Mouse (Mus musculus) adrenal gland, postnatal 25 days (tissue): ENCODE data around the gene Tppp3. TPM values are rescaled to one million over a fixed set of nuclear protein-coding genes. Genes with fewer than 3 reads are reported as not detected.

ENCODE experiments used
- DNase-seq: peaks from one replicate; pipeline ENCODE4 v3.0.0; 2021; ENCODE audit warnings: mixed read lengths
- total RNA-seq: library from RNA; stranded (reverse); gene quantifications from 2 replicates; pipeline ENCODE4 v1.2.3, GENCODE M21; 2021

The Tppp3 gene
- total RNA-seq, 1 experiment from 2014 or later = 27.4 TPM

- peak; percentile 58 for DNase-seq
These were observed 13.1 kb upstream of the Tppp3 start for GRCm38 (mm10) chr8:105484392-105484791.

DNA sequence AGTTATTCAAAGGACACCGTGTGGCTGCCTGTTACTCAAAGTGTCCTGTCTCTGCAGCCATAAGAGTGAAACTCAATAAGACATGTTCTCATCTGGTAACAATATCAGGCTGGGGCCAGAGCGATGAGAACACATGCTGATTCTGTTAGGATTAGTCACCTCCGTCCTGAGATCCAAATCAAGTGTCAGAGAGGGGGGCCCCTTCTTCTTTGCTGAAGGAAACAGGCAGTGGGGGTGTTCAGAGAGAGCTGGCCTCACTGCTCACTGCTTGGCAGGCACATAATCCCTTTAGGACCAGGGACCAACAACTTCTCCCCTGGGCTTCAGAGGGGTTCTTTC, 12.7 kb upstream of the Tppp3 start:
- DNase-seq = no peak

- DNase-seq = peak; percentile 37
These were observed 12.1 kb upstream of the Tppp3 start for GRCm38 (mm10) chr8:105483212-105484029.

DNA sequence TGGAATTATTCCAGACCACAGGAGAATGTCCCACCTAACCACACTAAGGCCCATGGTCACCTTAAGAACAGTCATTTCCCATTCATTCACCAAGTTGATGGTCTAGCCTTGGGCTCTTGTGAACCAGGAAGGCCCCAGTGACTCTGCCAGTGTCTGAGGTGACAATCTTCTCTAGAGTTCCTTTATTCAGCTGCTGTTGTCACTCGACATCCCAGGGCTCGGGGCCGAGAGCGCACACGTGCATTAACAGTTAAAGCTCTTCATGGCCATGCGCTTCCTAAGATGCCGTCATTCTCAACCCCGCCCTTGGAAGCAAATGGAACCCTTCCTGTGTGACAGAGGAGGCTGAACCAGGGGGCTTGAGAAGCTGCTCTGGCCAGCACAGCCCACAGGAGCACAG, 10.8 kb upstream of the Tppp3 start:
- no peak for DNase-seq

DNA sequence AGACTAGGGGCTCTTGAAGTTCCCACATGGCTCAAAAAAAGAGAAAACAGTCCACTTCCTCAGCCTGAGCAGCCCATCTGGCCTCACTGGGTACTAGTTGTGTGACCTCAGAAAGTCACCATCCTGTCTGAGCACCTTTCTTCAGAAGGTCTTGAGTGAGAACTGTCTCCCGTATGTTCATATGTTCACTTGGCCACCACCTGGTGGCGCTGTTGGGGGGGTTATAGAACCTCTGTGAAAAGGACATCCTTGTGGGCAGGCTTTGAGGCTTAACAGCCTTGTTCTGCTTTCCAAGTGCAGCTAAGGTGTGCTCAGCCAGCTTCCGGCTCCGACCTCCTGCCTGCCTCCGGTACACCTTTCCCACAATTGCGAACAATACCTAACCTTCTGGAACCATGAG, 10.1 kb upstream of the Tppp3 start:
- peak; percentile 40 for DNase-seq

GRCm38 (mm10) chr8:105481013-105481412, 9.7 kb upstream of the Tppp3 start:
- DNase-seq = no peak

DNA sequence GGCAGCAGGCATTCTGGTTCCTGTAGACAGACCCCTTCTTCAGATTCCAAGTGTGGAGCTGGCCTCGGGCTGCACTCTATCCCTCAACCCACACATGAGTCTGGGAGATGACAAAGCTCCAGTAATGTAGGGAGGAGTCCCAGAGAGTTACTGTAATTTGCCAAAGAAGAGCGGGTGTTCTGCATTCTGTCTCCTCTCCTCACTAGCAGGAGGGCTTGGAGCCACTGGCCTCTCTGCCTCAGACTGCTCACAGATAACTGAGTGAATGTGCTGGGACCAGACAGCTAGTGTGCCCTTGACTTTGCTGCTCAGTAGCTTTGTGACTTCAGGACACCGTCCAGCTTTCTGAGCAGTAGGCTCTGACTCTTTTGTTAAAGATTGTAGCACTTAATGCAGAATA, 6.5 kb upstream of the Tppp3 start:
- no peak for DNase-seq

GRCm38 (mm10) chr8:105476628-105477413, 5.5 kb upstream of the Tppp3 start:
- DNase-seq = peak; percentile 65

DNA sequence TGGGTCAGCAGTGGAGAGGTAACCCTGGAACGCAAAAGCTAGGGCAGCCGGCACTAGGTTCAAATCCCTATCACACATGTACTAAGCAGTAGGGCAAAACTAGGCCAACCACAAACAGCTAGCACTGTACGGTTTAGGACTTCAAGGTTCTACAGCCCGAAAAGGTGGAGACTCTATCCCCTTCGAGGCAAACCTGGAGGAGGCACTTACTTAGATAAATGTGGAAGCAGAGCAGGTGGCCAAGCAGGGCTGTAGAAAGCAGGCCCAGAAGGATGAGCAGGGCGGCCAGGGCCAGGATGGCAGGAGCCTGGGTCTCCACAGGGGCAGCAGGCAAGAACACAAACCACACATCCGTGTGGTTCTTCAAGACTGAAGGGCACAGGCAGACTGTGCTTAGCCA, 4.8 kb upstream of the Tppp3 start:
- DNase-seq = no peak

- DNase-seq = no peak
These were observed 4.4 kb upstream of the Tppp3 start for GRCm38 (mm10) chr8:105475742-105476141.

GRCm38 (mm10) chr8:105475254-105475653, 3.9 kb upstream of the Tppp3 start:
- DNase-seq = no peak

DNA sequence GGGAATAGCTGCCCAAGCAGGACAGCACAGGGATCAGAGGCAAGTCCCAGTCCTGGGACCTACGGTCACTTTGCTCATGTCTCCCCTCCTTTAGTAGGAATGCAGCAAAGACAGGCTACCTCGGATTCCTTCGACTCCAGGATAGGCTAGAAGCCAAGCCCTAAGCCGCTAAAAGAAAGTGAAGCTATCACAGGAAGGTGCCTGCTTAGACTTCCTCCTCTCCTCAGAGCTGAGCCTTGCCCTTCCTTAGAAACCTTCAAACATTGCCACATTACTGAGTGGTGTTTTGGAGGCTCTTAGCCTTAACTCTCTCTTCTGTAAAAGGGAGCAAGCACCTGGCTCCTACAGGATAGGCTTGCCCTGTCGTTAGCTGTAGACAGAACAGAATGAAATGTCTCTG, 3.4 kb upstream of the Tppp3 start:
- no peak for DNase-seq

GRCm38 (mm10) chr8:105473816-105474606, 2.7 kb upstream of the Tppp3 start:
- DNase-seq = no peak

GRCm38 (mm10) chr8:105472983-105473382, 1.7 kb upstream of the Tppp3 start:
- no peak for DNase-seq

DNA sequence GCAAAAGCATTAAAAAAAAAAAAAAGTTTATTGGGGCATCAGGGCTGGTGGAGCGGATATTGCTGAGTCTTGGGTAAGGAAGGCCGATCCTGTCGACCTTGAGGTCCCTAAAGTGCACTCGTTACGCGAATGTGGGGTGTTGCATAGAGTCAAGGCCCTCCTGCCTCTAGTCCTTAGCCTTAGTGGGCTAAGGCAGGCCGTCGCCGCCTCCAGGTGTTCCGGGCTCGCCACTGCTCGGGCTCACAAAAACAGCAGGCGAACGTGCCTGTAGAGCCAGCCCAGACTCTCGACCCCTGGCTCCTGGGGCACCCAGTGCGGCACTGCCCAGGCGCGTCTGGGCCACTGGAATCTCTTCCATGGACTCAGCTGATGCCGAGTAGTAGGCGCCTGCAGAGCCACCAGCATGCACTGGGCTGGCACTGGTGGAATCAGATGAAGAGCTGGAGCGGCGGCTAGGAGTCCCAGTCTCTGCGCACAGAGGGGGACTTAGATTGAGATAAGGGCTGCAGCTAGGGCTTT, 1.1 kb upstream of the Tppp3 start:
- no peak for DNase-seq

- DNase-seq = no peak
These were observed 529 bp downstream of the Tppp3 start for GRCm38 (mm10) chr8:105470681-105471313.

GRCm38 (mm10) chr8:105470262-105470661, 1.1 kb downstream of the Tppp3 start:
- DNase-seq = no peak

DNA sequence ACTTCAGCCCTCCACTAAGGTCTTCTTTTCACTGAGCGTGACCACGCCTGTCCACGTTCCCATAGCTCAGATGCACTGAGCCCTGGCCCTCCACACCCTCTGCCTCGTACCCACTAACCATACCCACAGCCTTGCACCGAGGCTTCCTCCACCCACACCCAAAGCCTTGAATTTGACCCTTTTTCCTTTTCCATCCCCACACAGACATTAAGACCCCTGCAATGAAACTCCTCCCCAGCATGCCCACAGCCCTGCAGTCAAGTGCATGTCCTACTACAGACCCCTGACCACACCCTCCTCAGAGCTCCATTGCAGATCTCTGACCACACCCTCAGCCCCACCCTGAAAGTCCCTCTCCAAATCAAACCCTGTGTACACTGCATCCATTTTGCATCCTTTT, 1.5 kb downstream of the Tppp3 start:
- DNase-seq = no peak

- DNase-seq = no peak
These were observed 2.2 kb downstream of the Tppp3 start for GRCm38 (mm10) chr8:105469041-105469695.

- DNase-seq = no peak
These were observed 3.2 kb downstream of the Tppp3 start for GRCm38 (mm10) chr8:105468002-105468720.
